Mouse (Mus musculus) myocyte (in vitro differentiated cells): Measurements from ENCODE around the gene P2ry13.

Experiments
- CEBPB ChIP-seq: IDR thresholded peaks from 2 replicates; pipeline ENCODE4 v1.6.1; 2011; ENCODE audit warnings: mild to moderate bottlenecking, moderate library complexity; ENCODE audit not compliant: poor library complexity, insufficient read depth, severe bottlenecking
- POLR2A ChIP-seq: IDR thresholded peaks from one replicate; pipeline ENCODE4 v1.6.1; 2011; ENCODE audit warnings: low read depth, mild to moderate bottlenecking, control low read depth, moderate library complexity; ENCODE audit not compliant: insufficient read length
- POLR2AphosphoS2 ChIP-seq: IDR thresholded peaks from one replicate; pipeline ENCODE4 v1.6.1; 2011; ENCODE audit warnings: low read depth, control low read depth; ENCODE audit not compliant: insufficient read length
- REST ChIP-seq: IDR thresholded peaks from one replicate; pipeline ENCODE4 v1.6.1; 2011; ENCODE audit warnings: mild to moderate bottlenecking, control low read depth, moderate library complexity; ENCODE audit not compliant: insufficient read depth, insufficient read length
- TCF12 ChIP-seq: IDR thresholded peaks from one replicate; pipeline ENCODE4 v1.6.1; 2011; ENCODE audit warnings: mild to moderate bottlenecking, control low read depth; ENCODE audit not compliant: poor library complexity, insufficient read depth, severe bottlenecking

DNA sequence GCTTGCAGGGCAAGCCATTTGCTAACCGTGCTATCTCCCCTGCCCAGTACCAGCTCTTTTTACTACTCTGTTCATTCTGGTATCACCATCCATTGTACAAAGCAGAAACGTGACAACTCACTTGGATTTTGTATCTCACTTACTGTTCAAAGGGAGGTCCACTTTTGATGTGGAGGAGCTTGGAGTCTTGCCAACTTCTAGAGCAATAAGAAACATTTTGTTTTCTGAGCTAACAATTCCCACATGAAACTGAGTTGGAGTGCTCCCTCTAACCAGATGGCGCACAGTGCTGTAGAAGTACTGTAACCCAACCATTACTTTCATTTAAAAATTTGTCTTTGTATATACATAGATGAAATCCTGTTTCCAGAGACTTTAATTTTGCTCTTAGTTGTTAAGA is 20.2 kb upstream of the P2ry13 start:
- no peak for TF ChIP-seq POLR2A
- TF ChIP-seq TCF12: no peak
- no peak for TF ChIP-seq CEBPB
- no peak for TF ChIP-seq REST
- TF ChIP-seq POLR2AphosphoS2: no peak
